Mouse (Mus musculus): ENCODE data around the gene Zer1.

- no peak for TF ChIP-seq USF1 (IDR thresholded peaks at IDR 0.05; ENCODE audit: low read depth, low read length)
- no peak for TF ChIP-seq CTCF (conservative IDR thresholded peaks at IDR 0.05 in 1 of 2, IDR thresholded peaks at IDR 0.05 in 1 of 2; ENCODE audit: low read depth in 2 of 2, low read length in 2 of 2)
- no peak for TF ChIP-seq RCOR1 (conservative IDR thresholded peaks at IDR 0.05; ENCODE audit: low read depth, low read length)
- no peak for TF ChIP-seq EP300 (IDR thresholded peaks at IDR 0.05; ENCODE audit: low read length)
- TF ChIP-seq JUN (IDR thresholded peaks at IDR 0.05; ENCODE audit: insufficient read depth, low read depth, low read length), result no peak
Measured at GRCm38 (mm10) chr2:30061215-30062166, 62.9 kb downstream of the Zer1 start.

Data from CH12.LX (cell line).